Mouse (Mus musculus): ENCODE results near the gene Sept9.

- TF ChIP-seq CTCF (IDR thresholded peaks at IDR 0.05) (no peak), EP300 (IDR thresholded peaks at IDR 0.05) (no peak)
Observed at GRCm38 (mm10) chr11:117161574-117161973, 37.9 kb upstream of the Sept9 start.
